Comparison of ENCODE assay signal across 17 mouse cellular contexts in the genomic region with DNA sequence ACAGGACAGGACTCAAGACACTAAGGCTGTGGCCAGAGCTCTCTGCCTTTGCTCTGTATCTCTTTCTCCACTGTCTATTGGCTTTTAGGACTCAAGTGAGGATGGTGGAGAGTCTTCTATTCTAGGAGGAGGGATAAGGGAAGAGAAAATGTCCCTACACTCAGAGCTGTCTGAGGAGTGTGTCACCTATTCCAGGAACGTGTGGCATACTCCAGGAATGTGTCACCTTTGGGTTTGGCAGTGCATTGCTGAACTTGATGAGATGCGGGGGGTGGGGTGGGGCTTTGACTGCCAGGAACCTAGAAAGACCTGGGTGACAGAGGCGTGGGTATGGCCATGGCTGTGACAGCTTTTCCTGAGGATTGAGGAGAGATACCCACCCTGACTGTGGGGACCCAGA.
"Had no signal": no experiment of that assay in that cellular context is flagged by ENCODE, and none has a peak within 500 bp of the region (broad histone marks: within the 10 kb centered on the region; RNA-seq: fewer than 3 reads in every experiment).

No protein-coding gene starts in this region.

- ATAC-seq: hindbrain, postnatal 0 days; intestine, embryonic 16.5 days; liver, embryonic 12.5 days had no signal

- DNase-seq: gastrocnemius, postnatal 14 days; gastrocnemius, postnatal 36 days; heart, adult 11 months; heart, adult 2 months; heart, postnatal 14 days; heart, postnatal 36 days; kidney, adult 11 months; kidney, adult 2 months; kidney, adult 9 months; kidney, postnatal 14 days; kidney, postnatal 36 days; layer of hippocampus, adult 9-11 months; layer of hippocampus, postnatal 36 days; left cerebral cortex, postnatal 4 days had no signal
